10 mouse cellular contexts compared by ENCODE assay signal in genomic region chr14:55575302-55575701, GRCm38 (mm10). TPM values are rescaled to one million over a fixed set of nuclear protein-coding genes. Genes with fewer than 3 reads are reported as not detected.
DNase-seq lines count a peak whose midpoint lies in the region; ATAC-seq and TF ChIP-seq lines count a peak whose summit lies in the region.
"Had no signal": no experiment of that assay in that cellular context is flagged by ENCODE, and none has a peak within 500 bp of the region (broad histone marks: within the 10 kb centered on the region; RNA-seq: fewer than 3 reads in every experiment).

TSS of gene Fitm1 (plus strand) at chr14:55575617.

- H3K27ac ChIP-seq in embryonic facial prominence, embryonic 14.5 days (replicated peaks; ENCODE audit: low read depth, low read length): no peak within 1 kb of the TSS
- peak within 1 kb of the TSS; percentile 92 for H3K27ac ChIP-seq in heart, adult 2 months
- H3K27ac ChIP-seq in limb, embryonic 12.5 days: 0 out of 2 replicates have a peak within 1 kb of the TSS, but pooled peaks have one; percentile 7
- H3K27ac ChIP-seq in intestine, embryonic 15.5 days: no peak within 1 kb of the TSS

- H3K79me2 ChIP-seq in heart, adult 2 months (replicated peaks; ENCODE audit: control insufficient read depth, insufficient read depth, low read length): 0 out of 2 replicates have a peak, but pooled peaks cover 4% of the 10 kb centered on the region

- no peak within 1 kb of the TSS for H3K4me3 ChIP-seq in lung, adult 2 months (replicated peaks; ENCODE audit: extremely low read depth, low read depth, low read length)
- peak within 1 kb of the TSS; percentile 20 for H3K4me3 ChIP-seq in embryonic facial prominence, embryonic 14.5 days (ENCODE audit: low read depth, low read length)
- peak within 1 kb of the TSS; percentile 30 for H3K4me3 ChIP-seq in heart, adult 2 months
- peak within 1 kb of the TSS; percentile 11; the same call in 1 of the 2 replicates for H3K4me3 ChIP-seq in limb, embryonic 12.5 days (replicated peaks)
- H3K4me3 ChIP-seq in intestine, embryonic 15.5 days (replicated peaks): no peak within 1 kb of the TSS

- DNase-seq in lung, adult 2 months: no peak
- no peak for DNase-seq in lung, postnatal 14 days
- DNase-seq in embryonic facial prominence, embryonic 14.5 days (ENCODE audit: low spot score): peak; percentile 51
- DNase-seq in heart, adult 2 months: peak; percentile 60 to 78
- no peak for DNase-seq in left cerebral cortex, postnatal 14 days (ENCODE audit: low spot score in 2 of 2)
- no peak for DNase-seq in right cerebral cortex, postnatal 4 days
- DNase-seq: cerebellum, postnatal 25 days; forebrain, postnatal 0 days had no signal

- H3K36me3 ChIP-seq in embryonic facial prominence, embryonic 14.5 days (ENCODE audit: control insufficient read depth, insufficient read depth, low read length): peaks cover 4% of the 10 kb centered on the region; the same call in 1 of the 2 replicates
- no peaks in the 10 kb centered on the region for H3K36me3 ChIP-seq in heart, adult 2 months (ENCODE audit: control insufficient read depth, insufficient read depth, low read length)
- peaks cover 12% of the 10 kb centered on the region for H3K36me3 ChIP-seq in limb, embryonic 12.5 days
- H3K36me3 ChIP-seq in intestine, embryonic 15.5 days: 0 out of 2 replicates have a peak, but pooled peaks cover 2% of the 10 kb centered on the region

- intact Hi-C loops in heart, adult 2 months (cut with DNase I): no loop called here
- intact Hi-C loops in left cerebral cortex, postnatal 14 days (cut with DNase I): no loop called here

- TF ChIP-seq CTCF in lung, adult 2 months (IDR thresholded peaks at IDR 0.05; ENCODE audit: insufficient read depth, low read length): no peak
- no peak for TF ChIP-seq CTCF in heart, adult 2 months (IDR thresholded peaks at IDR 0.05)

- TF ChIP-seq EP300 in heart, adult 2 months (IDR thresholded peaks at IDR 0.05; ENCODE audit: insufficient read depth, low read depth, low read length): peak; percentile 90

- H3K4me2 ChIP-seq in embryonic facial prominence, embryonic 14.5 days (ENCODE audit: low read depth, low read length): no peak within 1 kb of the TSS
- peak within 1 kb of the TSS; percentile 23; the same call in 1 of the 2 replicates for H3K4me2 ChIP-seq in limb, embryonic 12.5 days
- H3K4me2 ChIP-seq in intestine, embryonic 15.5 days (replicated peaks): no peak within 1 kb of the TSS

- 60% methylated on average over 8 of the region's 8 CpGs for WGBS in lung, adult 2 months
- 67% methylated on average over 8 of the region's 8 CpGs for WGBS in embryonic facial prominence, embryonic 14.5 days
- 40% methylated on average over 8 of the region's 8 CpGs for whole genome bisulfite sequencing in heart, adult 2 months
- WGBS in limb, embryonic 12.5 days: 70% methylated on average over 8 of the region's 8 CpGs
- WGBS in intestine, embryonic 15.5 days: 65% methylated on average over 8 of the region's 8 CpGs

- H3K9me3 ChIP-seq in embryonic facial prominence, embryonic 14.5 days (ENCODE audit: control insufficient read depth, low read length): no peaks in the 10 kb centered on the region
- H3K9me3 ChIP-seq in limb, embryonic 12.5 days: no peaks in the 10 kb centered on the region
- no peaks in the 10 kb centered on the region for H3K9me3 ChIP-seq in intestine, embryonic 15.5 days

- ATAC-seq in embryonic facial prominence, embryonic 14.5 days (ENCODE audit: low read depth): peak; percentile 41; the same call in 1 of the 2 replicates
- ATAC-seq in limb, embryonic 12.5 days (ENCODE audit: insufficient number of reproducible peaks, insufficient read depth, low FRiP score, low TSS enrichment, low read depth): no peak; the same call in 1 of the 2 replicates
- no peak for ATAC-seq in intestine, embryonic 15.5 days
- ATAC-seq: forebrain, postnatal 0 days had no signal

- H3K4me1 ChIP-seq in lung, adult 2 months (ENCODE audit: control insufficient read depth, insufficient read depth, low read length): peaks cover 5% of the 10 kb centered on the region
- H3K4me1 ChIP-seq in embryonic facial prominence, embryonic 14.5 days (ENCODE audit: control insufficient read depth, insufficient read depth, low read length): 0 out of 2 replicates have a peak, but pooled peaks cover 3% of the 10 kb centered on the region
- H3K4me1 ChIP-seq in heart, adult 2 months (ENCODE audit: control insufficient read depth, insufficient read depth, low read length): peaks cover 4% of the 10 kb centered on the region; the same call in 1 of the 2 replicates
- H3K4me1 ChIP-seq in limb, embryonic 12.5 days (replicated peaks): peaks cover 15% of the 10 kb centered on the region
- H3K4me1 ChIP-seq in intestine, embryonic 15.5 days (replicated peaks): peaks cover 10% of the 10 kb centered on the region

- H3K9ac ChIP-seq in embryonic facial prominence, embryonic 14.5 days (ENCODE audit: low read depth, low read length): 0 out of 2 replicates have a peak within 1 kb of the TSS, but pooled peaks have one; percentile 35
- peak within 1 kb of the TSS; percentile 84 for H3K9ac ChIP-seq in heart, adult 2 months (ENCODE audit: low read depth, low read length)
- H3K9ac ChIP-seq in limb, embryonic 12.5 days (replicated peaks): peak within 1 kb of the TSS; percentile 5; the same call in 1 of the 2 replicates
- H3K9ac ChIP-seq in intestine, embryonic 15.5 days: no peak within 1 kb of the TSS
- H3K9ac ChIP-seq: forebrain, postnatal 0 days had no signal

- H3K27me3 ChIP-seq in embryonic facial prominence, embryonic 14.5 days (replicated peaks; ENCODE audit: control insufficient read depth, insufficient read depth, low read length): no peaks in the 10 kb centered on the region
- H3K27me3 ChIP-seq in heart, adult 2 months (ENCODE audit: control insufficient read depth, insufficient read depth, low read length): no peaks in the 10 kb centered on the region
- H3K27me3 ChIP-seq in limb, embryonic 12.5 days: no peaks in the 10 kb centered on the region
- H3K27me3 ChIP-seq in intestine, embryonic 15.5 days (replicated peaks): no peaks in the 10 kb centered on the region

- TF ChIP-seq POLR2A in lung, adult 2 months (IDR thresholded peaks at IDR 0.05; ENCODE audit: borderline replicate concordance, extremely low read depth, low read depth, low read length): no peak
- TF ChIP-seq POLR2A in heart, adult 2 months (IDR thresholded peaks at IDR 0.05; ENCODE audit: insufficient read depth, low read depth, low read length): peak; percentile 85

RNA-seq across cellular contexts. Expression of gene Fitm1, which starts in this region (rescaled TPM):
- polyA plus RNA-seq in lung, adult 2 months (2012; rRNA removed): 5.1 and 17.5 TPM in 2 replicates
- 36.5 and 46.9 TPM in 2 replicates for polyA plus RNA-seq in embryonic facial prominence, embryonic 14.5 days (2014; fragmentation: Nextera tagmentation; extraction: Ambion mirVana)
- 100 to 1,000 TPM; 165 to 187 TPM for total RNA-seq in heart, adult 2 months (2021)
- polyA plus RNA-seq in heart, adult 2 months (2012; rRNA removed): 323 and 403 TPM in 2 replicates
- 16.0 and 16.1 TPM in 2 replicates for polyA plus RNA-seq in limb, embryonic 12.5 days (2016; fragmentation: Nextera tagmentation; extraction: Ambion mirVana)
- not detected for total RNA-seq in left cerebral cortex, postnatal 14 days (2021)
- 0.49 and 0.72 TPM in 2 replicates for polyA plus RNA-seq in intestine, embryonic 15.5 days (2015; fragmentation: Nextera tagmentation; extraction: Ambion mirVana)
- total RNA-seq: forebrain, postnatal 0 days had no signal

Comparison
In these comparisons a context has a peak if more than half of its experiments do, and no peak if none do; other contexts are left out.
1. RNA of gene Fitm1 (total RNA-seq): 165 to 187 TPM in heart, adult 2 months; not detected in left cerebral cortex, postnatal 14 days; every median in the first group is over 100 times any median in the second.
2. DNase-seq: peak in embryonic facial prominence, embryonic 14.5 days (single experiment) and heart, adult 2 months (2 of 2); none in lung, adult 2 months (single experiment), lung, postnatal 14 days (single experiment), left cerebral cortex, postnatal 14 days (0 of 2) and right cerebral cortex, postnatal 4 days (single experiment).
3. H3K4me3 ChIP-seq: peak in embryonic facial prominence, embryonic 14.5 days (single experiment), heart, adult 2 months (single experiment) and limb, embryonic 12.5 days (single experiment); none in lung, adult 2 months (single experiment) and intestine, embryonic 15.5 days (single experiment).
4. H3K27ac ChIP-seq: peak in heart, adult 2 months (single experiment) and limb, embryonic 12.5 days (single experiment); none in embryonic facial prominence, embryonic 14.5 days (single experiment) and intestine, embryonic 15.5 days (single experiment).